Mouse (Mus musculus) lung, embryonic 14.5 days (tissue): ENCODE measurements around the gene Lix1l. TPM values are rescaled to one million over a fixed set of nuclear protein-coding genes. Genes with fewer than 3 reads are reported as not detected.
A peak's percentile ranks its signal among the peaks of the same experiment; 100 is the strongest.
"Not testable (repeated sequence)": the region's sequence is repeated elsewhere in the genome, so short reads cannot be mapped to it uniquely, and the experiment has no call there.

Experiments
- ATAC-seq: fragments of 200-750 bp; cut with Nextera tagmentation; 2 replicates; pipeline ENCODE4 v1.8.0; 2017; ENCODE audit warnings: mild to moderate bottlenecking, moderate TSS enrichment, moderate library complexity; ENCODE audit not compliant: insufficient read depth
- DNase-seq: peaks from one replicate; pipeline ENCODE4 v3.0.0-alpha.2; 2015
- H3K27ac ChIP-seq: fragments of 300-500 bp; sonication (generic); 2 replicates; pipeline ENCODE4 v1.5.1; 2014; ENCODE audit warnings: low read depth, mild to moderate bottlenecking, moderate library complexity
- H3K27me3 ChIP-seq: fragments of 300-500 bp; sonication (generic); 2 replicates; pipeline ENCODE4 v1.6.1; 2014; ENCODE audit warnings: low read length, control low read depth; ENCODE audit not compliant: insufficient read depth
- H3K36me3 ChIP-seq: fragments of 300-500 bp; sonication (generic); 2 replicates; pipeline ENCODE4 v1.6.1; 2014; ENCODE audit warnings: control low read depth; ENCODE audit not compliant: insufficient read depth
- H3K4me1 ChIP-seq: fragments of 300-500 bp; sonication (generic); 2 replicates; pipeline ENCODE4 v1.6.1; 2014; ENCODE audit warnings: antibody characterized with exemption, control low read depth; ENCODE audit not compliant: insufficient read depth
- H3K4me2 ChIP-seq: fragments of 300-500 bp; sonication (generic); 2 replicates; pipeline ENCODE4 v1.6.1; 2014; ENCODE audit warnings: mild to moderate bottlenecking
- H3K4me3 ChIP-seq: fragments of 300-500 bp; sonication (generic); 2 replicates; pipeline ENCODE4 v1.5.1; 2014; ENCODE audit warnings: low read depth, low read length
- H3K9ac ChIP-seq: fragments of 300-500 bp; sonication (generic); 2 replicates; pipeline ENCODE4 v1.6.1; 2014
- H3K9me3 ChIP-seq: fragments of 300-500 bp; sonication (generic); 2 replicates; pipeline ENCODE4 v1.6.1; 2016; ENCODE audit warnings: low read depth, low read length, control low read depth
- CTCF ChIP-seq: IDR thresholded peaks from 2 replicates; pipeline ENCODE4 v1.5.1; 2016; ENCODE audit warnings: antibody characterized with exemption, low read depth
- WGBS: fragments of 180-500 bp; shearing (Covaris S2); extraction: QIAGEN DNeasy Blood & Tissue Kit; methylation state at CpG from one replicate; pipeline ENCODE4 v1.1.7; 2014; 5-methylcytosine and 5-hydroxymethylcytosine counted together
- polyA plus RNA-seq: library from polyadenylated mRNA; unstranded; fragments of >200 nt; fragmentation: Nextera tagmentation; extraction: Ambion mirVana; gene quantifications from 2 replicates; pipeline ENCODE4 v1.2.1, GENCODE M21; 2014

Gene Lix1l
- polyA plus RNA-seq, 1 experiment from 2014 or later, result 7.9 TPM

GRCm38 (mm10) chr3:96601941-96602703 lies 1.2 kb downstream of the Lix1l start:
- 19% methylated on average over 10 of the region's 10 CpGs for WGBS
- Histone ChIP-seq H3K4me1 (no peaks in the 10 kb centered on the region), H3K27ac (peak overlapping the region; percentile 97)

GRCm38 (mm10) chr3:96602704-96603084 lies 1.7 kb downstream of the Lix1l start:
- no peak for ATAC-seq
- Histone ChIP-seq H3K4me1 (no peaks in the 10 kb centered on the region), H3K9ac (peak overlapping the region; percentile 82), H3K36me3 (no peaks in the 10 kb centered on the region), H3K27ac (peak overlapping the region; percentile 97), H3K4me2 (peak overlapping the region; percentile 67), H3K9me3 (no peaks in the 10 kb centered on the region), H3K27me3 (0 out of 2 replicates have a peak, but pooled peaks cover 13% of the 10 kb centered on the region), H3K4me3 (peak overlapping the region; percentile 67)
- DNase-seq, result peak; percentile 34
- no peak for TF ChIP-seq CTCF
- WGBS, result 18% methylated on average over 5 of the region's 5 CpGs

More at GRCm38 (mm10) chr3:96601941-96602703, 1.2 kb downstream of the Lix1l start:
- peak overlapping the region; percentile 67 for H3K4me3 ChIP-seq
- no peak for TF ChIP-seq CTCF
- H3K27me3 ChIP-seq, result peaks cover 18% of the 10 kb centered on the region
- ATAC-seq (no peak), DNase-seq (peak; percentile 77)
- peak overlapping the region; percentile 82 for H3K9ac ChIP-seq
- no peaks in the 10 kb centered on the region for H3K9me3 ChIP-seq
- H3K36me3 ChIP-seq, result no peaks in the 10 kb centered on the region
- peak overlapping the region; percentile 67 for H3K4me2 ChIP-seq

GRCm38 (mm10) chr3:96603311-96603710 lies 2.4 kb downstream of the Lix1l start:
- TF ChIP-seq CTCF, result no peak
- H3K27me3 ChIP-seq, result 0 out of 2 replicates have a peak, but pooled peaks cover 7% of the 10 kb centered on the region
- H3K4me2 ChIP-seq, result peak overlapping the region; percentile 67
- H3K4me3 ChIP-seq, result peak overlapping the region; percentile 67
- H3K36me3 ChIP-seq, result no peaks in the 10 kb centered on the region
- H3K27ac ChIP-seq, result no peak overlapping the region; the same call in 1 of the 2 replicates
- H3K4me1 ChIP-seq, result no peaks in the 10 kb centered on the region
- H3K9me3 ChIP-seq, result no peaks in the 10 kb centered on the region
- 54% methylated on average over 5 of the region's 5 CpGs for WGBS
- H3K9ac ChIP-seq, result peak overlapping the region; percentile 82; the same call in 1 of the 2 replicates
- DNase-seq (peak; percentile 30), ATAC-seq (no peak)

GRCm38 (mm10) chr3:96606007-96606406 lies 5.1 kb downstream of the Lix1l start:
- H3K9me3 ChIP-seq, H3K9ac ChIP-seq, DNase-seq, ATAC-seq, H3K27ac ChIP-seq, H3K36me3 ChIP-seq, H3K4me1 ChIP-seq, H3K4me3 ChIP-seq, H3K4me2 ChIP-seq, H3K27me3 ChIP-seq: not testable (repeated sequence)
- 91% methylated on average over 3 of the region's 4 CpGs for WGBS

GRCm38 (mm10) chr3:96606618-96607017 lies 5.7 kb downstream of the Lix1l start:
- no peak overlapping the region for H3K4me2 ChIP-seq
- no peaks in the 10 kb centered on the region for H3K36me3 ChIP-seq
- no peak overlapping the region for H3K9ac ChIP-seq
- H3K27me3 ChIP-seq, result no peaks in the 10 kb centered on the region
- ATAC-seq, result no peak
- WGBS, result 75% methylated on average over 4 of the region's 4 CpGs
- no peaks in the 10 kb centered on the region for H3K9me3 ChIP-seq
- H3K4me3 ChIP-seq, result no peak overlapping the region
- TF ChIP-seq CTCF, result no peak
- no peak overlapping the region for H3K27ac ChIP-seq
- H3K4me1 ChIP-seq, result no peaks in the 10 kb centered on the region
- no peak for DNase-seq

- H3K36me3 ChIP-seq, result peaks cover 54% of the 10 kb centered on the region
- TF ChIP-seq CTCF, result no peak
Measured at GRCm38 (mm10) chr3:96617941-96618340, 17.0 kb downstream of the Lix1l start.

GRCm38 (mm10) chr3:96623201-96623600 lies 22.3 kb downstream of the Lix1l start:
- H3K36me3 ChIP-seq, result peaks cover 50% of the 10 kb centered on the region
- 92% methylated on average over 4 of the region's 4 CpGs for WGBS
- no peaks in the 10 kb centered on the region for H3K27me3 ChIP-seq
- no peaks in the 10 kb centered on the region for H3K4me1 ChIP-seq
- no peak overlapping the region for H3K27ac ChIP-seq
- DNase-seq (no peak), ATAC-seq (no peak)
- no peak overlapping the region for H3K9ac ChIP-seq
- H3K4me2 ChIP-seq, result no peak overlapping the region
- no peak overlapping the region for H3K4me3 ChIP-seq
- no peaks in the 10 kb centered on the region for H3K9me3 ChIP-seq
- TF ChIP-seq CTCF, result no peak

More at GRCm38 (mm10) chr3:96617941-96618340, 17.0 kb downstream of the Lix1l start:
- ATAC-seq, result no peak
- Histone ChIP-seq H3K4me3 (no peak overlapping the region), H3K9ac (no peak overlapping the region), H3K4me2 (no peak overlapping the region), H3K27ac (no peak overlapping the region), H3K4me1 (no peaks in the 10 kb centered on the region), H3K27me3 (no peaks in the 10 kb centered on the region), H3K9me3 (no peaks in the 10 kb centered on the region)
- 87% methylated on average over 3 of the region's 3 CpGs for WGBS
- no peak for DNase-seq
